Mouse (Mus musculus) megakaryocyte-erythroid progenitor cell, adult 5-6 weeks (primary cell): ENCODE measurements around the gene Dscam. TPM values are rescaled to one million over a fixed set of nuclear protein-coding genes. Genes with fewer than 3 reads are reported as not detected.

Source experiments
- ATAC-seq: replicated peaks from 2 replicates; pipeline ENCODE4 v1.8.0; 2016; ENCODE audit warnings: mild to moderate bottlenecking, inconsistent platforms; ENCODE audit not compliant: severe bottlenecking, poor library complexity, low FRiP score, low TSS enrichment
- total RNA-seq, 2 experiments: library from RNA; stranded (forward) in 1 of 2; stranded (reverse) in 1 of 2; fragments of 200-1000, 215-1000 nt in 1 of 2; fragments of >200 nt in 1 of 2; fragmentation: Nextera tagmentation in 1 of 2; gene quantifications; 2 replicates each; pipeline ENCODE4 v1.2.3; 2014 to 2017

The Dscam gene
- total RNA-seq, 2 experiments from 2014 or later: 0.19 TPM; not detected in 1

GRCm38 (mm10) chr16:96700551-96700950 lies 470.0 kb downstream of the Dscam start:
- ATAC-seq: no peak

DNA sequence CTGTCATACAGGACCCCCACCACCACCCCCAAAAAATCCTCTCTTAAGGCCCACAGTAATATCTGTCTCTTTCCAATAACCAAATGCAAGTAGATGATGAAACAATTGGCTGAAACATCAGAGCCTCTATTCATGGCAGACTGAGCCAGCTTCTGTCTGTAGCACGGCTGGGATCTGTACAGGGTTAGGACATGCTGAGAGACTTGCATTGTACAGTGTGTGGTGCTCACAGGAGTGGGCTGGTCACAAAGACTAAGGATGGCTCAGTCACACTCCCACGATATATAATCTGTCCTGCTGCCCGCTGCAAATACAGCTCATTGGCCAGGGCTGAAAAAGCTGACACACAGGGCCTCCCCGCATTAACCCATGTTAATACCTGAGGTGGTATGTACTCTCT lies 474.7 kb downstream of the Dscam start:
- no peak for ATAC-seq

GRCm38 (mm10) chr16:96691576-96691975 lies 479.0 kb downstream of the Dscam start:
- no peak for ATAC-seq

DNA sequence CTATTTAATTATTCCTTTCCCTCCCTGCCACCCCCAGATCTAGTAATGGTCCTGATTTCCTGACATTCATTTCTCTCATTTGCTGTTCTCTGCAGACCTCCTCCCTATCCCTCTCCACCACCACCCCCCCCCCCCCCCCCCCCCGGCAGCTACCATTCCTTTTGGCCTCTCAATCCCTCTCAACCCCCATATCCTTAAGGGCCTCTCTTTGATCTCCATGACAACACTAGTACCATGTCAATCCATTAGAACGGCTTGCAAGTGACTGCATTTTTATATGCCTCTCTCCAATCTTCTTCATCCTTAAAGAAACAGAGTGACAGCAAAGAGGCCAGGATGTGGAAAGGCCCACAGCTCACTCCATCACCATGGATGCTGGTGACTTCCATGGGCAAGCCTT lies 480.5 kb downstream of the Dscam start:
- no peak for ATAC-seq

DNA sequence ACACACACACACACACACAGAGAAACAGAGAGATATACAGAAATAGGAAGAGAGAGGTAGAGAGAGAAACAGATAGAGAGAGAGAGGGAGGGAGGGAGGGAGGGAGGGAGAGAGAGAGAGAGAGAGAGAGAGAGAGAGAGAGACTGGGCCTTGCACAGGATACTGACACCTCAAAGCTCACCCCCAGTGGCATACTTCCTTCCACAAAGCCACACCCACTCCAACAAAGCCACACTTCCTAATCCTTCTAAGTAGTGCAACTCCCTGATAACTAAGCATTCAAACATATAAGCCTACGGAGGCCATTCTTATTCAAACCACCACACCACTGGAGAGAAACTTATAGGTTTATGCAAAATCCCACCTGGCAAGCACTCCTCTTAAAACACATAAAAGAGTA lies 481.1 kb downstream of the Dscam start:
- no peak for ATAC-seq

GRCm38 (mm10) chr16:96685065-96685464 lies 485.5 kb downstream of the Dscam start:
- no peak for ATAC-seq

- ATAC-seq: peak; percentile 73
These were observed 486.0 kb downstream of the Dscam start for GRCm38 (mm10) chr16:96684581-96684980.

DNA sequence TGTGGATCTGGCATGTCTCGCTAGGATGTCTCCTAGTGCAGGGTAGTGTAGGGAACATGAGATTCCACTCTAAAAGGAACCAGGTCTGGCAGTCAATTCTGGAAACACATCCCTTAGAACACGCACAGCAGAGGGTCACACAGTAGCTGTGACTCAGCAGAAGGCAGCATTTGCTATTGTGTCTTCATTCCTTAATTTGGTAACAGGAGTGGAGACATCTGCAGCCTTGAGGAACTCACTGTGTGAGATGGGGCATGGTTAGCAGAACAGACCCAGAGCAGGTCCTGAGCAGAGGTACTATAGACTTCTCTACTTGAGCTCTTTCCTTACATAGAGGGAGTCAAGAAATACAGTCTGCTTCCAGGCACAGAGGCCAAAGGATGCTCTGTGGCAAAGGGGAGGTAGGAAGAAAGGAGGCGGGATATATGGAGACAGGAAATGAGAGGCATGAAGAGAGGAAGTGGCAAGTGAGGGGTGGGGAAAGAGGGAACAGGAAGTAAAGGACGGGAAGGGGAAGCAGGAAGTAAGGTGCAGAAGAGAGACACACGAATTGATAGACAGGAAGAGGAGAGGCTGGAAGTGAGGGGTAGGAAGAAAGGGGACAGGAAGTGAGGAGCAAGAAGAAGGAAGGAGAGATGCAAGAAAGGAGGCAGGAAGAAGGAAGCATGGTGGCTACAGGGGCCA lies 488.1 kb downstream of the Dscam start:
- ATAC-seq: no peak

DNA sequence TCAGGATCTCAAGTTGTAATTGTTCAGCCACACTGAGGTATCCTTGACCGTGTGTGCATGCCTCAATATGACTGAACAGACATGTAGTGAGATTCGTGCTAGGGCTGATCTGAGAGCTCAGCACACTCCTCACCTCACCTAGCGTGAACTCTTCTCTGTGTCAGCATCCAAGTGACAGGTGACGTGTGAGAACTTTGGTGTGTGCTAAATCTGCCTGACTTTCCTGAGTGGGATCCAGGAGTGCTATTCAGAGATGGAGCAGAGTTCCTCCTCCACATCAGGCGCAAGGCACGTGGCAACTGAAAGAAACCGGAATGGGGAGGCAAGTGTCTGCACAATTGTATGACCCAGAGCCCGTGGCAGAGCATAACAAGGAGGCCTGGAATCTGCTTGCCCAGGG lies 490.6 kb downstream of the Dscam start:
- no peak for ATAC-seq

DNA sequence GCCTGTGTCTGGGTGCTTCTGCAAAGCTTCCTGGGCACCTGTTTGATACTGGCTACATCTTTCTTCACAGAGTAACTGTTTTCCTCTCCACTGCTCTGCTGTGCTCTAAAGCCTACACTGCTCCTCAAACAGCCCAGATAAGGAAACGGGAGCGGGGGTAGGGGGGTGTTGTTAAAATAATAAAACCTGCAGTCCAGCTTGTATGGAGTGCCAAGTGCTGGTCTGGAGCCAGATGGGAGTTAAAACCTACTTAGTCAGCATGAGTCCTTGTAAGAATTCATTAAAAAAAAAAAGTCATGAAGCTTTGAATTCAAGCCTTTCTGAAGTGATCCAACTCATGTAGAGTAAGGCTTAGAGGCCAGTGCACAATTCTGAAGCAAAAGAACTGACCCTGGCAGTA lies 493.1 kb downstream of the Dscam start:
- ATAC-seq: no peak

DNA sequence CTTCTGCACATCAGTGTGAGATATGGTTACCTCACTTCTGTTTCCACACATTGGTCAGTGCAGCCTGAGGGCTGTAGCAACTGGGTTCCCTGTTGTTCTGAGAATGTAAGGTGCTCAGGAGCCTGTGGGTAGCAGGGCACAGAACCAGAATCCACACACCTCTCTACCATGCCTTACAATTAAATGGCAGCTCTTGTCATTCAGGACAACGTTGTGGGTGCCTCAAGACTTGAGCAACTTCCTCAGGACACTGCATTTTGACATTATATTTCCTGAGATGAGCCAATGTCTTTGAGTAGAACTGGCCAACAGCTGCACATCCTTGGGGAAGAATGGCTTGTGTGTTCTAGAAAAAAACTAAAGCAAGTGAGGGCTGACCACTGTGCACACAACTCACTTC lies 493.9 kb downstream of the Dscam start:
- ATAC-seq: no peak

- no peak for ATAC-seq
These were observed 497.2 kb downstream of the Dscam start for GRCm38 (mm10) chr16:96673191-96673847.

DNA sequence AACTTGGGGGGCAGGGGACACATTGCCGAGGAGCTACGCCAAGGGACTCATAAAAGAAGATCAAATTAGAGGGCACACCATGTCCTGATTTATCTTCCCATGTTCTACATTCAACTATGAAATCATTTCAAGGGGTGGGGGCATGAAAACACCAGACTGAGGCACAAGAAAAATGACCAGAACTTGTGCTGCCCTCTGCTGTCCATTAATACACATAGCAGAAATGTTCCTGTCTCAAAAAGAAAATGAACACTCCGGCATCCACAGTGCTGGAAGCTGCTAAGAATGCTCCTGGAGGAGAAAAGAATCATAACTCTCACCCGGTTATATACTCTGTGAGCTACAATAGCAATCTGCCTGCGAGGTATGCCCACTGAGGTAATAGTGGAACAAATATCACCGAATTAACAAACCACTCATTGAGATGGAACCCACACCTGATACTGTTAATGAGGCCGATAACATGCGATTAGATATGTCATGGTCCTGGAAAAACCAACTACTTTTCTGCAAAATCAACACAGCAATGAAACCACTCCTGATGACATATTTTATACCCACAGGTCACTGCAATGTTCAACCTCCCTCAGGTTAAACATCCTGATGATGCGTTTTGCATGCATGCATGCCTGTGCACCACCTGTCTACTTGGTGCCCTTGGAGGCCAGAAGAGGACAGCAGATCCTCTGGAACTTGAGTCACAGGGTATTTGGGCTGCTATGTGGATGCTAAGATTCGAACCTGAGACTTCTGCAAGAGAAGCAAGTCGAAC lies 498.8 kb downstream of the Dscam start:
- peak; percentile 52; the same call in 1 of the 2 replicates for ATAC-seq

- no peak for ATAC-seq
These were observed 500.8 kb downstream of the Dscam start for GRCm38 (mm10) chr16:96669706-96670105.

- no peak for ATAC-seq
These were observed 502.1 kb downstream of the Dscam start for GRCm38 (mm10) chr16:96668478-96668877.

- no peak for ATAC-seq
These were observed 509.5 kb downstream of the Dscam start for GRCm38 (mm10) chr16:96661073-96661472.

GRCm38 (mm10) chr16:96659275-96659674 lies 511.3 kb downstream of the Dscam start:
- ATAC-seq: no peak

GRCm38 (mm10) chr16:96655548-96655947 lies 515.0 kb downstream of the Dscam start:
- no peak for ATAC-seq

GRCm38 (mm10) chr16:96654054-96654453 lies 516.5 kb downstream of the Dscam start:
- no peak for ATAC-seq

- no peak for ATAC-seq
These were observed 519.1 kb downstream of the Dscam start for GRCm38 (mm10) chr16:96651444-96651843.
